Mouse (Mus musculus): ENCODE measurements around the gene Copb1. TPM values are rescaled to one million over a fixed set of nuclear protein-coding genes. Genes with fewer than 3 reads are reported as not detected.

Copb1 gene
- total RNA-seq, 2 experiments from 2014 or later = 69.9 to 89.7 TPM

GRCm38 (mm10) chr7:114181391-114181790 is 73.1 kb downstream of the Copb1 start:
- peak; percentile 79 for ATAC-seq (replicated peaks; ENCODE audit: low FRiP score, low TSS enrichment, poor library complexity, severe bottlenecking)

- ATAC-seq (replicated peaks; ENCODE audit: low FRiP score, low TSS enrichment, poor library complexity, severe bottlenecking) = no peak
These were observed 77.9 kb downstream of the Copb1 start for GRCm38 (mm10) chr7:114176588-114176987.

GRCm38 (mm10) chr7:114171354-114172097 is 83.0 kb downstream of the Copb1 start:
- ATAC-seq (replicated peaks; ENCODE audit: low FRiP score, low TSS enrichment, poor library complexity, severe bottlenecking) = no peak

- no peak for ATAC-seq (replicated peaks; ENCODE audit: low FRiP score, low TSS enrichment, poor library complexity, severe bottlenecking)
These were observed 84.5 kb downstream of the Copb1 start for GRCm38 (mm10) chr7:114169996-114170395.

- no peak for ATAC-seq (replicated peaks; ENCODE audit: low FRiP score, low TSS enrichment, poor library complexity, severe bottlenecking)
These were observed 85.1 kb downstream of the Copb1 start for GRCm38 (mm10) chr7:114169381-114169780.

Other genes with a start within 250 kb of the Copb1 start
- gene Rras2, start 136.9 kb downstream of the Copb1 start, total RNA-seq (2014; fragmentation: Nextera tagmentation) = 1.2 and 3.8 TPM in 2 replicates
- gene Rras2, start 136.9 kb downstream of the Copb1 start, total RNA-seq (2017) = 2.1 and 3.4 TPM in 2 replicates
- 201 and 286 TPM in 2 replicates for gene Psma1, start 21.4 kb upstream of the Copb1 start, total RNA-seq (2014; fragmentation: Nextera tagmentation)
- 276 and 352 TPM in 2 replicates for gene Psma1, start 21.4 kb upstream of the Copb1 start, total RNA-seq (2017)
- gene Pde3b, start 160.6 kb upstream of the Copb1 start, total RNA-seq (2014; fragmentation: Nextera tagmentation) = 7.0 and 14.4 TPM in 2 replicates
- gene Pde3b, start 160.6 kb upstream of the Copb1 start, total RNA-seq (2017) = 15.3 and 24.4 TPM in 2 replicates